Mouse (Mus musculus) midbrain, embryonic 15.5 days (tissue): ENCODE measurements around the gene Fam89a. TPM values are rescaled to one million over a fixed set of nuclear protein-coding genes. Genes with fewer than 3 reads are reported as not detected.

Source experiments
- ATAC-seq: fragments of 200-750 bp; cut with Nextera tagmentation; replicated peaks from 2 replicates; pipeline ENCODE4 v1.8.0; 2017; ENCODE audit warnings: moderate TSS enrichment
- H3K27ac ChIP-seq: fragments of 300-500 bp; sonication (generic); 2 replicates; pipeline ENCODE4 v1.5.1; 2015; ENCODE audit warnings: mild to moderate bottlenecking, inconsistent platforms
- H3K27me3 ChIP-seq: fragments of 300-500 bp; sonication (generic); replicated peaks from 2 replicates; pipeline ENCODE4 v1.6.1; 2015; ENCODE audit warnings: inconsistent platforms
- H3K36me3 ChIP-seq: fragments of 300-500 bp; sonication (generic); replicated peaks from 2 replicates; pipeline ENCODE4 v1.6.1; 2015; ENCODE audit warnings: inconsistent platforms
- H3K4me1 ChIP-seq: fragments of 300-500 bp; sonication (generic); 2 replicates; pipeline ENCODE4 v1.6.1; 2015; ENCODE audit warnings: inconsistent platforms
- H3K4me2 ChIP-seq: fragments of 300-500 bp; sonication (generic); 2 replicates; pipeline ENCODE4 v1.6.1; 2015; ENCODE audit warnings: inconsistent platforms, mild to moderate bottlenecking, moderate library complexity
- H3K4me3 ChIP-seq: fragments of 300-500 bp; sonication (generic); 2 replicates; pipeline ENCODE4 v1.5.1; 2015; ENCODE audit warnings: mild to moderate bottlenecking, inconsistent platforms
- H3K9ac ChIP-seq: fragments of 300-500 bp; sonication (generic); 2 replicates; pipeline ENCODE4 v1.6.1; 2015; ENCODE audit warnings: mild to moderate bottlenecking, inconsistent platforms
- H3K9me3 ChIP-seq: fragments of 300-500 bp; sonication (generic); 2 replicates; pipeline ENCODE4 v1.6.1; 2016; ENCODE audit warnings: inconsistent platforms
- WGBS: fragments of 180-500 bp; shearing (Covaris S2); methylation state at CpG from one replicate; pipeline ENCODE4 v1.1.7; 2015; ENCODE audit warnings: mixed read lengths; 5-methylcytosine and 5-hydroxymethylcytosine counted together
- polyA plus RNA-seq: library from polyadenylated mRNA; unstranded; fragments of >200 nt; fragmentation: Nextera tagmentation; extraction: Ambion mirVana; gene quantifications from 2 replicates; pipeline ENCODE4 v1.2.1, GENCODE M21; 2015

The Fam89a gene
- polyA plus RNA-seq = 0.17 and 0.37 TPM in 2 replicates

GRCm38 (mm10) chr8:124751709-124752173 lies at the start of gene Fam89a:
TSS of gene Fam89a (minus strand) at chr8:124751832.
- Histone ChIP-seq H3K27me3 (peaks cover 46% of the 10 kb centered on the region), H3K9ac (peak within 1 kb of the TSS; percentile 41; the same call in 1 of the 2 replicates), H3K4me2 (peak within 1 kb of the TSS; percentile 83), H3K27ac (no peak within 1 kb of the TSS), H3K36me3 (no peaks in the 10 kb centered on the region), H3K4me1 (peaks cover 14% of the 10 kb centered on the region), H3K4me3 (peak within 1 kb of the TSS; percentile 44), H3K9me3 (no peaks in the 10 kb centered on the region)
- peak; percentile 30; the same call in 1 of the 2 replicates for ATAC-seq
- under 1% methylated on average over 40 of the region's 41 CpGs for WGBS

- no peak for ATAC-seq
- H3K27ac ChIP-seq = no peak overlapping the region
- 51% methylated on average over 11 of the region's 11 CpGs for WGBS
- H3K9me3 ChIP-seq = no peaks in the 10 kb centered on the region
- no peaks in the 10 kb centered on the region for H3K27me3 ChIP-seq
- H3K36me3 ChIP-seq = no peaks in the 10 kb centered on the region
- peaks cover 39% of the 10 kb centered on the region for H3K4me1 ChIP-seq
- H3K4me2 ChIP-seq = no peak overlapping the region
- no peak overlapping the region for H3K9ac ChIP-seq
- H3K4me3 ChIP-seq = no peak overlapping the region
These were observed 48.9 kb upstream of the Fam89a start for GRCm38 (mm10) chr8:124800542-124800941.

- peak overlapping the region; percentile 86; the same call in 1 of the 2 replicates for H3K9ac ChIP-seq
- H3K4me2 ChIP-seq = peak overlapping the region; percentile 85
- peak overlapping the region; percentile 75 for H3K4me3 ChIP-seq
- H3K4me1 ChIP-seq = peaks cover 63% of the 10 kb centered on the region
- 73% methylated on average over 8 of the region's 8 CpGs for WGBS
- H3K27me3 ChIP-seq = no peaks in the 10 kb centered on the region
- no peaks in the 10 kb centered on the region for H3K9me3 ChIP-seq
- no peaks in the 10 kb centered on the region for H3K36me3 ChIP-seq
- no peak for ATAC-seq
- no peak overlapping the region for H3K27ac ChIP-seq
These were observed 44.3 kb upstream of the Fam89a start for GRCm38 (mm10) chr8:124795781-124796488.

- H3K9me3 ChIP-seq = no peaks in the 10 kb centered on the region
- no peaks in the 10 kb centered on the region for H3K36me3 ChIP-seq
- ATAC-seq = peak; percentile 18; the same call in 1 of the 2 replicates
- WGBS = under 1% methylated on average over 25 of the region's 25 CpGs
- H3K4me2 ChIP-seq = peak overlapping the region; percentile 85
- H3K9ac ChIP-seq = peak overlapping the region; percentile 86
- peak overlapping the region; percentile 96 for H3K27ac ChIP-seq
- H3K4me1 ChIP-seq = peaks cover 67% of the 10 kb centered on the region
- peak overlapping the region; percentile 75 for H3K4me3 ChIP-seq
- peaks cover 6% of the 10 kb centered on the region; the same call in 1 of the 2 replicates for H3K27me3 ChIP-seq
These were observed 42.8 kb upstream of the Fam89a start for GRCm38 (mm10) chr8:124794486-124794780.

GRCm38 (mm10) chr8:124793661-124794485 lies 42.2 kb upstream of the Fam89a start:
- H3K4me1 ChIP-seq = peaks cover 62% of the 10 kb centered on the region
- no peaks in the 10 kb centered on the region for H3K36me3 ChIP-seq
- peak overlapping the region; percentile 86 for H3K9ac ChIP-seq
- H3K4me3 ChIP-seq = peak overlapping the region; percentile 75
- no peaks in the 10 kb centered on the region for H3K9me3 ChIP-seq
- peak overlapping the region; percentile 85 for H3K4me2 ChIP-seq
- WGBS = under 1% methylated on average over 80 of the region's 81 CpGs
- ATAC-seq = peak; percentile 28
- H3K27ac ChIP-seq = peak overlapping the region; percentile 96
- H3K27me3 ChIP-seq = peaks cover 10% of the 10 kb centered on the region; the same call in 1 of the 2 replicates

- WGBS = 0% methylated on average over 51 of the region's 51 CpGs
- Histone ChIP-seq H3K4me3 (peak overlapping the region; percentile 75), H3K4me1 (peaks cover 55% of the 10 kb centered on the region), H3K9me3 (no peaks in the 10 kb centered on the region), H3K36me3 (no peaks in the 10 kb centered on the region), H3K27me3 (peaks cover 10% of the 10 kb centered on the region; the same call in 1 of the 2 replicates), H3K27ac (peak overlapping the region; percentile 96), H3K9ac (peak overlapping the region; percentile 86), H3K4me2 (peak overlapping the region; percentile 85)
- ATAC-seq = peak; percentile 78
These were observed 41.6 kb upstream of the Fam89a start for GRCm38 (mm10) chr8:124793172-124793651.

- Histone ChIP-seq H3K4me2 (peak within 1 kb of the TSS; percentile 85), H3K4me3 (peak within 1 kb of the TSS; percentile 75), H3K36me3 (no peaks in the 10 kb centered on the region), H3K9ac (peak within 1 kb of the TSS; percentile 86), H3K4me1 (peaks cover 51% of the 10 kb centered on the region), H3K27ac (peak within 1 kb of the TSS; percentile 96), H3K27me3 (peaks cover 10% of the 10 kb centered on the region; the same call in 1 of the 2 replicates), H3K9me3 (no peaks in the 10 kb centered on the region)
- WGBS = under 1% methylated on average over 39 of the region's 39 CpGs
- ATAC-seq = peak; percentile 94
These were observed 41.1 kb upstream of the Fam89a start, which contains the start of gene Trim67 for GRCm38 (mm10) chr8:124792708-124793107. TSS of gene Trim67 (plus strand) at chr8:124793092.

- ATAC-seq = peak; percentile 59
- no peaks in the 10 kb centered on the region for H3K9me3 ChIP-seq
- no peaks in the 10 kb centered on the region for H3K36me3 ChIP-seq
- H3K9ac ChIP-seq = peak overlapping the region; percentile 54
- WGBS = 0% methylated on average over 32 of the region's 32 CpGs
- peak overlapping the region; percentile 85 for H3K4me2 ChIP-seq
- H3K4me3 ChIP-seq = peak overlapping the region; percentile 75
- H3K27ac ChIP-seq = peak overlapping the region; percentile 96
- H3K27me3 ChIP-seq = peaks cover 10% of the 10 kb centered on the region; the same call in 1 of the 2 replicates
- peaks cover 46% of the 10 kb centered on the region for H3K4me1 ChIP-seq
These were observed 40.6 kb upstream of the Fam89a start for GRCm38 (mm10) chr8:124792186-124792585.

- Histone ChIP-seq H3K4me1 (peaks cover 42% of the 10 kb centered on the region), H3K9me3 (no peaks in the 10 kb centered on the region), H3K4me3 (peak overlapping the region; percentile 75), H3K9ac (peak overlapping the region; percentile 54), H3K27ac (peak overlapping the region; percentile 96), H3K4me2 (peak overlapping the region; percentile 85), H3K36me3 (no peaks in the 10 kb centered on the region), H3K27me3 (peaks cover 10% of the 10 kb centered on the region; the same call in 1 of the 2 replicates)
- WGBS = 44% methylated on average over 4 of the region's 4 CpGs
- no peak for ATAC-seq
These were observed 40.1 kb upstream of the Fam89a start for GRCm38 (mm10) chr8:124791751-124792150.

- peaks cover 10% of the 10 kb centered on the region; the same call in 1 of the 2 replicates for H3K27me3 ChIP-seq
- H3K4me2 ChIP-seq = no peak overlapping the region
- no peak overlapping the region for H3K4me3 ChIP-seq
- 0 out of 2 replicates have a peak overlapping the region, but pooled peaks have one; percentile 96 for H3K27ac ChIP-seq
- H3K9me3 ChIP-seq = no peaks in the 10 kb centered on the region
- no peaks in the 10 kb centered on the region for H3K36me3 ChIP-seq
- H3K4me1 ChIP-seq = peaks cover 31% of the 10 kb centered on the region
- WGBS = 78% methylated on average over 4 of the region's 4 CpGs
- no peak overlapping the region for H3K9ac ChIP-seq
- ATAC-seq = no peak
These were observed 39.0 kb upstream of the Fam89a start for GRCm38 (mm10) chr8:124790676-124791075.

GRCm38 (mm10) chr8:124784613-124785012 lies 33.0 kb upstream of the Fam89a start:
- Histone ChIP-seq H3K9ac (no peak overlapping the region), H3K4me3 (no peak overlapping the region), H3K27me3 (peaks cover 5% of the 10 kb centered on the region; the same call in 1 of the 2 replicates), H3K27ac (no peak overlapping the region), H3K36me3 (no peaks in the 10 kb centered on the region), H3K4me2 (no peak overlapping the region), H3K4me1 (peaks cover 11% of the 10 kb centered on the region), H3K9me3 (no peaks in the 10 kb centered on the region)
- no peak for ATAC-seq
- WGBS = 87% methylated on average over 13 of the region's 13 CpGs

GRCm38 (mm10) chr8:124783228-124783627 lies 31.6 kb upstream of the Fam89a start:
- Histone ChIP-seq H3K9ac (no peak overlapping the region), H3K36me3 (no peaks in the 10 kb centered on the region), H3K4me3 (no peak overlapping the region), H3K27me3 (no peaks in the 10 kb centered on the region), H3K27ac (no peak overlapping the region), H3K9me3 (no peaks in the 10 kb centered on the region), H3K4me1 (peaks cover 11% of the 10 kb centered on the region), H3K4me2 (no peak overlapping the region)
- 89% methylated on average over 15 of the region's 15 CpGs for WGBS
- no peak for ATAC-seq
